ENCODE assay signal across 12 mouse cellular contexts in the genomic region with DNA sequence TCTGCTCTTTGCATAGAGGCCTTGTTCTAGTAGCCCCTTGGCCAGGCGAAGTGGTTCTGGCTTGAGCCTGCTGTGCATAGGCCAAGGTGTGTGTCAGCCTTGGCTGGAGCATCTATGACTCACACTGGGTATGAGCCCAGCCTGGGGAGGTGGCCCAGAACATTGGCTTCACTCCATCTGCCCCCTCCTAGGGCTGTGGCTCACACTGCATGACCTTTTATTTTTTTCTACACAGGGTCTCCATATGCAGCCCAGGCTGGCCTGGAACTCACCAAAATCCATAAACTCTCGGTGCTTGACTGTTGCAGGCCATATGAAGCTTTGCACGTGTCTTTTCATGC. TPM values are rescaled to one million over a fixed set of nuclear protein-coding genes. Genes with fewer than 3 reads are reported as not detected.
DNase-seq lines count a peak whose midpoint lies in the region; ATAC-seq and TF ChIP-seq lines count a peak whose summit lies in the region.
"Had no signal": no experiment of that assay in that cellular context is flagged by ENCODE, and none has a peak within 500 bp of the region (broad histone marks: within the 10 kb centered on the region; RNA-seq: fewer than 3 reads in every experiment).

No protein-coding gene starts in this region.

- DNase-seq in adrenal gland, adult (ENCODE audit: inconsistent age in 2 of 2, low spot score in 1 of 2) = peak; percentile 88 to 91
- DNase-seq in adrenal gland, postnatal 4 days (ENCODE audit: low spot score in 2 of 2) = no peak
- DNase-seq in testis, postnatal 14 days (ENCODE audit: low spot score) = no peak
- no peak for DNase-seq in retina, postnatal 1 day

- peak overlapping the region; percentile 2 for H3K27ac ChIP-seq in testis, adult 2 months (ENCODE audit: control insufficient read depth, insufficient read depth, low read depth, low read length)
- peak overlapping the region; percentile 5; the same call in 1 of the 2 replicates for H3K27ac ChIP-seq in heart, embryonic 12.5 days (ENCODE audit: poor library complexity, severe bottlenecking)
- no peak overlapping the region for H3K27ac ChIP-seq in midbrain, embryonic 15.5 days
- no peak overlapping the region; the same call in 1 of the 2 replicates for H3K27ac ChIP-seq in kidney, embryonic 16.5 days (ENCODE audit: low read length)
- H3K27ac ChIP-seq: stomach, embryonic 15.5 days had no signal

- H3K4me2 ChIP-seq in heart, embryonic 12.5 days = no peak overlapping the region
- peak overlapping the region; percentile 64 for H3K4me2 ChIP-seq in midbrain, embryonic 15.5 days
- H3K4me2 ChIP-seq in kidney, embryonic 16.5 days (replicated peaks; ENCODE audit: low read depth, low read length) = no peak overlapping the region
- H3K4me2 ChIP-seq: stomach, embryonic 15.5 days had no signal

- H3K4me3 ChIP-seq in testis, adult 2 months (ENCODE audit: control insufficient read depth, low read depth, low read length) = peak overlapping the region; percentile 81
- no peak overlapping the region for H3K4me3 ChIP-seq in heart, embryonic 12.5 days
- H3K4me3 ChIP-seq in midbrain, embryonic 15.5 days = no peak overlapping the region
- no peak overlapping the region for H3K4me3 ChIP-seq in kidney, embryonic 16.5 days (ENCODE audit: low read length)
- H3K4me3 ChIP-seq: stomach, embryonic 15.5 days had no signal

- H3K9ac ChIP-seq in heart, embryonic 12.5 days = no peak overlapping the region; the same call in 1 of the 2 replicates
- H3K9ac ChIP-seq in midbrain, embryonic 15.5 days = no peak overlapping the region
- H3K9ac ChIP-seq in kidney, embryonic 16.5 days (replicated peaks; ENCODE audit: low read length) = no peak overlapping the region
- H3K9ac ChIP-seq: stomach, embryonic 15.5 days had no signal

- no peak for TF ChIP-seq CTCF in testis, adult 2 months (IDR thresholded peaks at IDR 0.05; ENCODE audit: control insufficient read depth, insufficient read depth, insufficient replicate concordance, low read depth, low read length)

- WGBS in heart, embryonic 12.5 days = 78% methylated on average over 3 of the region's 3 CpGs
- 83% methylated on average over 3 of the region's 3 CpGs for WGBS in midbrain, embryonic 15.5 days
- 78% methylated on average over 3 of the region's 3 CpGs for WGBS in kidney, embryonic 16.5 days

- H3K36me3 ChIP-seq in testis, adult 2 months (ENCODE audit: control insufficient read depth, insufficient read depth, low read length) = no peaks in the 10 kb centered on the region
- peaks cover 25% of the 10 kb centered on the region for H3K36me3 ChIP-seq in heart, embryonic 12.5 days
- H3K36me3 ChIP-seq in midbrain, embryonic 15.5 days (replicated peaks) = no peaks in the 10 kb centered on the region
- H3K36me3 ChIP-seq in kidney, embryonic 16.5 days (ENCODE audit: insufficient read depth, low read length) = peaks cover 23% of the 10 kb centered on the region; the same call in 1 of the 2 replicates

- TF ChIP-seq POLR2A in testis, adult 2 months (IDR thresholded peaks at IDR 0.05; ENCODE audit: control insufficient read depth, low read depth, low read length) = peak; percentile 35; the same call in 1 of the 2 replicates

- H3K9me3 ChIP-seq in heart, embryonic 12.5 days (replicated peaks) = no peaks in the 10 kb centered on the region
- no peaks in the 10 kb centered on the region for H3K9me3 ChIP-seq in midbrain, embryonic 15.5 days
- H3K9me3 ChIP-seq in kidney, embryonic 16.5 days (ENCODE audit: low read length) = no peaks in the 10 kb centered on the region
- H3K9me3 ChIP-seq: stomach, embryonic 15.5 days had no signal

- ATAC-seq in heart, embryonic 12.5 days (ENCODE audit: insufficient number of reproducible peaks, low FRiP score) = no peak
- no peak for ATAC-seq in midbrain, embryonic 15.5 days (replicated peaks)
- ATAC-seq in kidney, embryonic 16.5 days (ENCODE audit: low FRiP score, low TSS enrichment) = no peak

- H3K4me1 ChIP-seq in testis, adult 2 months (ENCODE audit: control insufficient read depth, insufficient read depth, low read length) = peaks cover 9% of the 10 kb centered on the region
- H3K4me1 ChIP-seq in heart, embryonic 12.5 days (replicated peaks) = peaks cover 24% of the 10 kb centered on the region
- H3K4me1 ChIP-seq in midbrain, embryonic 15.5 days = peaks cover 37% of the 10 kb centered on the region
- H3K4me1 ChIP-seq in kidney, embryonic 16.5 days (ENCODE audit: insufficient read depth, low read length) = peaks cover 23% of the 10 kb centered on the region

- no peaks in the 10 kb centered on the region for H3K27me3 ChIP-seq in testis, adult 2 months (ENCODE audit: control insufficient read depth, insufficient read depth, low read length)
- H3K27me3 ChIP-seq in heart, embryonic 12.5 days (replicated peaks) = no peaks in the 10 kb centered on the region
- H3K27me3 ChIP-seq in midbrain, embryonic 15.5 days (replicated peaks) = no peaks in the 10 kb centered on the region
- H3K27me3 ChIP-seq in kidney, embryonic 16.5 days (ENCODE audit: insufficient read depth, low read length) = no peaks in the 10 kb centered on the region
- H3K27me3 ChIP-seq: stomach, embryonic 15.5 days had no signal

RNA-seq across cellular contexts. Expression of gene Iqcn, which starts 0.4 kb away (rescaled TPM):
- under 1 TPM; 0.14 to 0.25 TPM for total RNA-seq in adrenal gland, postnatal 4 days (2021)
- 286 and 302 TPM in 2 replicates for polyA plus RNA-seq in testis, adult 2 months (2012; rRNA removed)
- polyA plus RNA-seq in heart, embryonic 12.5 days (2016; fragmentation: Nextera tagmentation; extraction: Ambion mirVana) = 0.04 and 0.06 TPM in 2 replicates
- polyA plus RNA-seq in midbrain, embryonic 15.5 days (2015; fragmentation: Nextera tagmentation; extraction: Ambion mirVana) = 0.05 and 0.14 TPM in 2 replicates
- polyA plus RNA-seq in kidney, embryonic 16.5 days (2015; fragmentation: Nextera tagmentation; extraction: Ambion mirVana) = 0.04 and 0.06 TPM in 2 replicates
- total RNA-seq: common myeloid progenitor, adult 5-6 weeks; liver, adult 2 months had no signal
- polyA plus RNA-seq: liver, adult 2 months; stomach, embryonic 15.5 days had no signal

RNA-seq across cellular contexts. Expression of gene Jund, which starts 4.1 kb away (rescaled TPM):
- 100 to 1,000 TPM; 185 to 195 TPM for total RNA-seq in adrenal gland, postnatal 4 days (2021)
- 79.2 and 105 TPM in 2 replicates for polyA plus RNA-seq in testis, adult 2 months (2012; rRNA removed)
- 183 and 206 TPM in 2 replicates for polyA plus RNA-seq in heart, embryonic 12.5 days (2016; fragmentation: Nextera tagmentation; extraction: Ambion mirVana)
- 83.0 and 94.4 TPM in 2 replicates for polyA plus RNA-seq in midbrain, embryonic 15.5 days (2015; fragmentation: Nextera tagmentation; extraction: Ambion mirVana)
- 42.1 and 47.4 TPM in 2 replicates for polyA plus RNA-seq in kidney, embryonic 16.5 days (2015; fragmentation: Nextera tagmentation; extraction: Ambion mirVana)

RNA-seq across cellular contexts. Expression of gene Gm3336, which starts 15.5 kb away (rescaled TPM):
- not detected for total RNA-seq in adrenal gland, postnatal 4 days (2021)
- polyA plus RNA-seq in testis, adult 2 months (2012; rRNA removed) = 0.86 and 0.91 TPM in 2 replicates
- not detected in 2 replicates for polyA plus RNA-seq in heart, embryonic 12.5 days (2016; fragmentation: Nextera tagmentation; extraction: Ambion mirVana)
- not detected in 2 replicates for polyA plus RNA-seq in midbrain, embryonic 15.5 days (2015; fragmentation: Nextera tagmentation; extraction: Ambion mirVana)
- polyA plus RNA-seq in kidney, embryonic 16.5 days (2015; fragmentation: Nextera tagmentation; extraction: Ambion mirVana) = 0.52 and 0.76 TPM in 2 replicates
- total RNA-seq: common myeloid progenitor, adult 5-6 weeks had no signal
- polyA plus RNA-seq: C2C12 had no signal

RNA-seq across cellular contexts. Expression of gene Pde4c, which starts 20.7 kb away (rescaled TPM):
- total RNA-seq in adrenal gland, postnatal 4 days (2021) = 1 to 10 TPM; 2.2 to 5.6 TPM
- 1.1 TPM in 2 replicates for polyA plus RNA-seq in testis, adult 2 months (2012; rRNA removed)
- 0.05 and 0.09 TPM in 2 replicates for polyA plus RNA-seq in heart, embryonic 12.5 days (2016; fragmentation: Nextera tagmentation; extraction: Ambion mirVana)
- polyA plus RNA-seq in midbrain, embryonic 15.5 days (2015; fragmentation: Nextera tagmentation; extraction: Ambion mirVana) = 0.15 and 0.46 TPM in 2 replicates
- 8.8 and 11.6 TPM in 2 replicates for polyA plus RNA-seq in kidney, embryonic 16.5 days (2015; fragmentation: Nextera tagmentation; extraction: Ambion mirVana)

RNA-seq across cellular contexts. Expression of gene Lsm4, which starts 29.8 kb away (rescaled TPM):
- 10 to 100 TPM; 96.6 to 99.0 TPM for total RNA-seq in adrenal gland, postnatal 4 days (2021)
- 148 and 168 TPM in 2 replicates for polyA plus RNA-seq in testis, adult 2 months (2012; rRNA removed)
- polyA plus RNA-seq in heart, embryonic 12.5 days (2016; fragmentation: Nextera tagmentation; extraction: Ambion mirVana) = 289 and 301 TPM in 2 replicates
- 175 and 193 TPM in 2 replicates for polyA plus RNA-seq in midbrain, embryonic 15.5 days (2015; fragmentation: Nextera tagmentation; extraction: Ambion mirVana)
- 272 and 281 TPM in 2 replicates for polyA plus RNA-seq in kidney, embryonic 16.5 days (2015; fragmentation: Nextera tagmentation; extraction: Ambion mirVana)

Comparison
In these comparisons a context has a peak if more than half of its experiments do, and no peak if none do; other contexts are left out.
1. DNase-seq: peak in adrenal gland, adult (2 of 2); none in adrenal gland, postnatal 4 days (0 of 2), testis, postnatal 14 days (single experiment) and retina, postnatal 1 day (single experiment).
2. H3K27ac ChIP-seq: peak in testis, adult 2 months (single experiment) and heart, embryonic 12.5 days (single experiment); none in midbrain, embryonic 15.5 days (single experiment) and kidney, embryonic 16.5 days (single experiment).
3. RNA of gene Iqcn, which starts 0.4 kb away (polyA plus RNA-seq): 286 to 302 TPM in testis, adult 2 months; 0.04 to 0.06 TPM in heart, embryonic 12.5 days, 0.05 to 0.14 TPM in midbrain, embryonic 15.5 days and 0.04 to 0.06 TPM in kidney, embryonic 16.5 days; every median in the first group is over 100 times any median in the second.